Mouse (Mus musculus): ENCODE measurements around the gene Taf5. TPM values are rescaled to one million over a fixed set of nuclear protein-coding genes. Genes with fewer than 3 reads are reported as not detected.

The Taf5 gene
- polyA plus RNA-seq, 1 experiment from 2014 or later = 10.5 TPM

DNA sequence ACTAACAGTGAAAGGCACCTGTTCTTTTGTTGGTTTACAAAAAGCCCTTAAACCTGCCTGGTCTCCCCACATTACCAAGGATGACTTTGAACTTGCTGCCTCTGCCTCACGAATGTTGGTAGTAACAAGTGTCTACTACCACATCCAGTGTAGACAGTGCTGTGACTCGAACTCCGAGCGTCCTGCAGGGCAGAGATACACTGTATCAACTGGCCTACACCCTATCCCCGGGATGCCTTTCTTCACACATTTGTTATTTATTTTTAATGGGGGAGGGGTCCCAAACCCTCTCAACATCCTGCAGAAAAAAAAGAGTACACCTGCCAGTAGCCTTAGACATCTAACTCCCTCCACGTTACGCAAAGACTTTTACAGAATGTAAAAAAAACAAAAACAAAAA is 17.7 kb upstream of the Taf5 start:
- Histone ChIP-seq H3K9ac (replicated peaks; ENCODE audit: low read length) (peak overlapping the region; percentile 91), H3K27me3 (ENCODE audit: control insufficient read depth, insufficient read depth, low read length) (no peaks in the 10 kb centered on the region)
- DNase-seq = no peak

DNA sequence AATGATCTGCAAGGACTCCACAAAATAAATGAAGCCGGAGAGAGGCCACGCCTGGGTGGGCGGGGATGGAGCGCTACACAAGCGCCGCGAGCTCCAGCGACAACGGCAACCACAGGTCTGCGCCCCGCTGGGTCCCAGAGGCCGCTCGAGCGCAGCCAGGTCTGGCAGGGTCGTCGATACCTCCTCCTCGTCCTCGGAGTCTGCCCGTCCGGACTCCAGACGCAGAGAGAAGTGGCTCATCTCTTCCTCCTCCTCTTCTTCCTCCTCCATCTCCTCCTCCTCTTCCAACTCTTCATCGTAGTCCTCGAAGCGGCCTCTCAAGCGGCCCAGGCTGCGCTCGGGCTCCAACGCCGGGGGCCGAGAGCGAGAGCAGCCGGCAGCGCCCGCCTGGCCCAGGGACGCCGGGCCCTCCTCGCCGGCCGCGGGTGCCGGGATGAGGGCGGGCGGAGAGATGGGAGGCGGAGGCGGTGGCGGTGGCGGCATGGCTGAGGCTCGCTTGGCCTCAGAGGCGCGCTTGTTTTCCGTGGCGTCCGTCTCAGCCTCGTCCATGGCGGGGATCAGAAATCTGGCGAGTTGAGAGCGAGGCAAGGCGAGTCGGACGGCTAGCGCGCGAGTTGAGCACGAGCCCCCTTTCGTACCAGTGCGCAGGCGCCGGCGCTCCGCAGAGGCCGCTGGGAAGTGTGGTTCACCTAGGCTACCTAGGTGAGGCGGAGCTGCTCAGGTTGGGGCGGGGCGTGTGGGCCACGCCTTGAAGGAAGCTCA is 17.1 kb upstream of the Taf5 start, which contains the start of gene Pcgf6:
Gene Pcgf6 (minus strand): TSS at position 636 of the 762 bp plus-strand sequence.
- no peaks in the 10 kb centered on the region for H3K27me3 ChIP-seq (ENCODE audit: control insufficient read depth, insufficient read depth, low read length)
- ATAC-seq (ENCODE audit: low FRiP score, low TSS enrichment) (peak; percentile 90), DNase-seq (peak; percentile 94)
- peak within 1 kb of the TSS; percentile 94 for H3K27ac ChIP-seq (replicated peaks; ENCODE audit: low read depth, low read length)
- H3K4me1 ChIP-seq (ENCODE audit: control insufficient read depth, insufficient read depth, low read length) = peaks cover 13% of the 10 kb centered on the region
- H3K4me2 ChIP-seq (ENCODE audit: low read length) = peak within 1 kb of the TSS; percentile 62
- H3K36me3 ChIP-seq (ENCODE audit: control insufficient read depth, insufficient read depth, low read length) = peaks cover 21% of the 10 kb centered on the region
- peak within 1 kb of the TSS; percentile 81 for H3K4me3 ChIP-seq (replicated peaks; ENCODE audit: low read depth, low read length)
- peak within 1 kb of the TSS; percentile 91 for H3K9ac ChIP-seq (replicated peaks; ENCODE audit: low read length)
- no peaks in the 10 kb centered on the region for H3K9me3 ChIP-seq (ENCODE audit: control insufficient read depth, low read length)
- WGBS = under 1% methylated on average over 75 of the region's 75 CpGs

More for the DNA sequence above, 17.7 kb upstream of the Taf5 start:
- no peaks in the 10 kb centered on the region for H3K9me3 ChIP-seq (ENCODE audit: control insufficient read depth, low read length)
- H3K4me1 ChIP-seq (ENCODE audit: control insufficient read depth, insufficient read depth, low read length) = peaks cover 13% of the 10 kb centered on the region
- ATAC-seq (ENCODE audit: low FRiP score, low TSS enrichment) = no peak
- peak overlapping the region; percentile 62 for H3K4me2 ChIP-seq (ENCODE audit: low read length)
- WGBS = 7% methylated on average over 7 of the region's 7 CpGs
- peak overlapping the region; percentile 94 for H3K27ac ChIP-seq (replicated peaks; ENCODE audit: low read depth, low read length)
- H3K4me3 ChIP-seq (replicated peaks; ENCODE audit: low read depth, low read length) = peak overlapping the region; percentile 81
- peaks cover 24% of the 10 kb centered on the region for H3K36me3 ChIP-seq (ENCODE audit: control insufficient read depth, insufficient read depth, low read length)

DNA sequence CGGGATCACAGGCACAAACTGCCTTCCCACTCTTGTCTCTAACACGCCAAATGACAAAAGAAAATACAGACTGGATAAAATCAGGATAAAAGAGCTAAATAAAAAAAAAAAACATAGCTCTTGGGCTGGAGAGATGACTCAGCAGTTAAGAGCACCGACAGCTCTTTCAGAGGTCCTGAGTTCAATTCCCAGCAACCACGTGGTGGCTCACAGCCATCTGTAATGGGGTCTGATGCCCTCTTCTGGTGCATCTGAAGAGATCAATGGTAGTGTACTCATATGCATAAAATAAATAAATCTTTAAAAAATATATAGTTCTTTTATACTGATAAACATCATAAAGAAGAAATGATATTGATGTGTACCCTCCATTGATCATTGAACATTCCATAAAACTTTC is 14.6 kb upstream of the Taf5 start:
- no peaks in the 10 kb centered on the region for H3K27me3 ChIP-seq (ENCODE audit: control insufficient read depth, insufficient read depth, low read length)
- no peak overlapping the region for H3K9ac ChIP-seq (replicated peaks; ENCODE audit: low read length)
- H3K4me1 ChIP-seq (ENCODE audit: control insufficient read depth, insufficient read depth, low read length) = peaks cover 13% of the 10 kb centered on the region
- 83% methylated on average over 4 of the region's 4 CpGs for WGBS
- no peak overlapping the region for H3K4me3 ChIP-seq (replicated peaks; ENCODE audit: low read depth, low read length)
- DNase-seq = no peak
- no peak overlapping the region for H3K27ac ChIP-seq (replicated peaks; ENCODE audit: low read depth, low read length)
- H3K36me3 ChIP-seq (ENCODE audit: control insufficient read depth, insufficient read depth, low read length) = 0 out of 2 replicates have a peak, but pooled peaks cover 3% of the 10 kb centered on the region
- ATAC-seq (ENCODE audit: low FRiP score, low TSS enrichment) = no peak
- no peak overlapping the region for H3K4me2 ChIP-seq (ENCODE audit: low read length)
- no peaks in the 10 kb centered on the region for H3K9me3 ChIP-seq (ENCODE audit: control insufficient read depth, low read length)

DNA sequence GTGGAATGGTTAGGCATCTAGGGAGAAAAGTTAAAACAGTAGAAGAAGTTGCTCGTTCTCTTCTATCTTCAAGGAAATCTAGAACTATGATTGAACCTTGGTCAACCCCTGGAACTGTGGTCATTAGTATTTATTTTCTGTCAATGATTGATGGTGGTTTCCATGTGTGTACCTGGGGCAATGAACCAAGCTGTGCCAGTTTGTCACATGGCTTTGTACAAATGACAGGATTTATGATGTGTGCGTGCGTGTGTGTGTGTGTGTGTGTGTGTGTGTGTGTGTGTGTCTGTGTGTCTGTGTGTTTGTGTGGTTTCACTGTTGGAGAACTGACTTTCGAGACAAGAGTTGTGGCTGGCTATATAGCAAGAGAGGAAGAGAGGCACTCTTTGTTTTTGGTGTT is 14.1 kb upstream of the Taf5 start:
- H3K36me3 ChIP-seq (ENCODE audit: control insufficient read depth, insufficient read depth, low read length) = no peaks in the 10 kb centered on the region
- H3K4me1 ChIP-seq (ENCODE audit: control insufficient read depth, insufficient read depth, low read length) = peaks cover 13% of the 10 kb centered on the region
- H3K27ac ChIP-seq (replicated peaks; ENCODE audit: low read depth, low read length) = no peak overlapping the region
- H3K9me3 ChIP-seq (ENCODE audit: control insufficient read depth, low read length) = no peaks in the 10 kb centered on the region
- H3K27me3 ChIP-seq (ENCODE audit: control insufficient read depth, insufficient read depth, low read length) = no peaks in the 10 kb centered on the region
- H3K9ac ChIP-seq (replicated peaks; ENCODE audit: low read length) = no peak overlapping the region
- WGBS = 91% methylated on average over 4 of the region's 4 CpGs
- H3K4me3 ChIP-seq (replicated peaks; ENCODE audit: low read depth, low read length) = no peak overlapping the region
- no peak for DNase-seq
- ATAC-seq (ENCODE audit: low FRiP score, low TSS enrichment) = no peak
- H3K4me2 ChIP-seq (ENCODE audit: low read length) = no peak overlapping the region

DNA sequence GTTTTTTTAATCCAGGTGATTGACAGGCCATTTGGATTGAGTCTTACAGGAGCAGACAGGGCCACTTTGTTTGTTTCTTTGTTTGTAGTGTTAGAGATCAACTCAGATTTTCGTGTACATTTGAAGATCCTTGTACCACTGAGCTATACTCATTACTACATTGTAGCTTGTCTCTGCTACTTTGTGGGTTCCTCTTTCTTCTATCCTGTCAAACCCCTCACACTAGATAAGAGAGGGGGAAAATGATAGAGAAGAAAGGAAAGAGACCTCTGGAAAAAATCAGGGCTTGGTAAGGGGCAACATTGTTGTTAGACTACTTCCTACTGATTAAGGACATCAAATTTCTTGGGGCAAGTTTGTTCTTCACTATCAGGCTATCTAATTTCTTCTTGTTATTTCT is 9.9 kb upstream of the Taf5 start:
- no peak overlapping the region for H3K4me3 ChIP-seq (replicated peaks; ENCODE audit: low read depth, low read length)

DNA sequence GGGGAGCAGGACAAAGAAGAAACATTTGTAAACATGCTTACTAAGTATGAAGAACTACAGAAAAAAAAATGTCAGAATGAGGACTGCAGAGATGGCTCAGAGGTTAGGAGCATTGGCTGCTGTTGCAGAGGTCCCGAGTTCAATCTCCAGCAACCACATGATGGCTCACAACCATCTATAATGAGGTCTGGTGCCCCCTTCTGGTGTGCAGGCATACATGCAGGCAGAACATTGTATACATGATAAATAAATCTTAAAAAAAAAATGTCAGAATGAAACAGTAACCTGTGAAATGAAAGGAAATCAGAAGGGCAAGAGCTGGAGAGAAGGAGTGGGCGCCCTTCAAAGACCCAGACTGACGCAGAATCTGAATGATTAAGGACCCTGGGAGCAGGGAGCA is 1.7 kb upstream of the Taf5 start:
- no peak overlapping the region for H3K9ac ChIP-seq (replicated peaks; ENCODE audit: low read length)
- no peak overlapping the region for H3K27ac ChIP-seq (replicated peaks; ENCODE audit: low read depth, low read length)
- H3K4me3 ChIP-seq (replicated peaks; ENCODE audit: low read depth, low read length) = no peak overlapping the region
- WGBS = 95% methylated on average over 3 of the region's 3 CpGs
- H3K4me2 ChIP-seq (ENCODE audit: low read length) = no peak overlapping the region
- no peaks in the 10 kb centered on the region for H3K27me3 ChIP-seq (ENCODE audit: control insufficient read depth, insufficient read depth, low read length)
- H3K9me3 ChIP-seq (ENCODE audit: control insufficient read depth, low read length) = no peaks in the 10 kb centered on the region
- DNase-seq (no peak), ATAC-seq (ENCODE audit: low FRiP score, low TSS enrichment) (no peak)
- H3K36me3 ChIP-seq (ENCODE audit: control insufficient read depth, insufficient read depth, low read length) = peaks cover 3% of the 10 kb centered on the region; the same call in 1 of the 2 replicates
- peaks cover 8% of the 10 kb centered on the region; the same call in 1 of the 2 replicates for H3K4me1 ChIP-seq (ENCODE audit: control insufficient read depth, insufficient read depth, low read length)

More for the DNA sequence above, 9.9 kb upstream of the Taf5 start:
- H3K9me3 ChIP-seq (ENCODE audit: control insufficient read depth, low read length) = no peaks in the 10 kb centered on the region
- H3K4me1 ChIP-seq (ENCODE audit: control insufficient read depth, insufficient read depth, low read length) = no peaks in the 10 kb centered on the region
- no peaks in the 10 kb centered on the region for H3K27me3 ChIP-seq (ENCODE audit: control insufficient read depth, insufficient read depth, low read length)
- no peak overlapping the region for H3K4me2 ChIP-seq (ENCODE audit: low read length)
- H3K27ac ChIP-seq (replicated peaks; ENCODE audit: low read depth, low read length) = no peak overlapping the region
- H3K9ac ChIP-seq (replicated peaks; ENCODE audit: low read length) = no peak overlapping the region
- ATAC-seq (ENCODE audit: low FRiP score, low TSS enrichment) (no peak), DNase-seq (no peak)
- 71% methylated on average over 1 of the region's 1 CpGs for WGBS
- H3K36me3 ChIP-seq (ENCODE audit: control insufficient read depth, insufficient read depth, low read length) = no peaks in the 10 kb centered on the region

DNA sequence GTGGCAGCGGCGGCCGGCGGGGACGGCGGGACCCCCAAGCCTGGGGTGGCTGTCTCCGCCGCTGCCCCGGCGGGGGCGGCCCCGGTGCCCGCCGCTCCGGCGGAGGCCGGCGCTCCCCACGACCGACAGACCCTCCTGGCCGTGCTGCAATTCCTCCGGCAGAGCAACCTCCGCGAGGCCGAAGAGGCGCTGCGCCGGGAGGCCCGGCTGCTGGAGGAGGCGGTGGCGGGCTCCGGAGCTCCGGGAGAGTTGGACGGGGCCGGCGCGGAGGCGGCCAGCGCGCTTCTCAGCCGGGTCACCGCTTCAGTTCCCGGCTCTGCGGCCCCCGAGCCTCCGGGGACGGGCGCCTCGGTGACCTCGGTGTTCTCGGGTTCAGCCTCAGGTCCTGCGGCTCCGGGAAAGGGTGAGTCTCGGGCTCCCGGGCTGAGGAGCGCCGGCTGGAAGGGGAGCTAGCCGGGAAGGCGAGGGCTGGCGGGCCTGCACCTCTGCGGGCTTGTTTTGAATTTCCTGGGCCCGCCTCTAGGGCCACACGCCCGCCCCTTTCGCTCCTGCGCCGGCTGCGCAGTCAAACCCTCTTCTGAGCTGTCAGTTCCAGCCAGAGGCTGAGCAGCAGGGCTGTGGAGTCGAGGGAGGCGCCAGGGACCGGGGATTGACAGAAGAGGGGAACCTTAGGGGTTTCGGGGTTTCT is 522 bp downstream of the Taf5 start:
- peak overlapping the region; percentile 74 for H3K4me2 ChIP-seq (ENCODE audit: low read length)
- under 1% methylated on average over 72 of the region's 72 CpGs for WGBS
- H3K27me3 ChIP-seq (ENCODE audit: control insufficient read depth, insufficient read depth, low read length) = no peaks in the 10 kb centered on the region
- H3K4me3 ChIP-seq (replicated peaks; ENCODE audit: low read depth, low read length) = peak overlapping the region; percentile 98
- peaks cover 23% of the 10 kb centered on the region for H3K36me3 ChIP-seq (ENCODE audit: control insufficient read depth, insufficient read depth, low read length)
- H3K4me1 ChIP-seq (ENCODE audit: control insufficient read depth, insufficient read depth, low read length) = peaks cover 8% of the 10 kb centered on the region; the same call in 1 of the 2 replicates
- H3K27ac ChIP-seq (replicated peaks; ENCODE audit: low read depth, low read length) = peak overlapping the region; percentile 89
- peak overlapping the region; percentile 88 for H3K9ac ChIP-seq (replicated peaks; ENCODE audit: low read length)
- DNase-seq (peak; percentile 88), ATAC-seq (ENCODE audit: low FRiP score, low TSS enrichment) (peak; percentile 93)
- H3K9me3 ChIP-seq (ENCODE audit: control insufficient read depth, low read length) = no peaks in the 10 kb centered on the region

DNA sequence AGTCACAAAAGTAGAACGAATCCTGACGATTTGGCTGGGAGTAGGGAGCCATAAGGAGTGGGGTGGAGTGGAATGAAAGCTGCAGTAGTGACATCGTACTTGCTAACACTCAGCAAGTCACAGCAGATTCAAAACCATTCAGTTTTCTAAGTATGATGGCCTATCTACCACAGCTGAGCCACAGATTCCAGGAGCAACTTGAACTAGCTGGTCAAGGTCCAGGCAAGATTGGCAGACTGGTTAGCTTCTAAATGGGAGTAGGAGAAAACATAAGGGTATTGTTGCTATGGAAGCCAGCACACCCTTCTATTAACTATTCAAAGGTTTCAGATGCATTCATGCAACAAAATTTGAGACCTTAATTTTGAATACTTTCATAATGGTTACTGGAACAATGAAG is 20.7 kb downstream of the Taf5 start:
- WGBS = 94% methylated on average over 3 of the region's 3 CpGs
- Histone ChIP-seq H3K9ac (replicated peaks; ENCODE audit: low read length) (no peak overlapping the region), H3K36me3 (ENCODE audit: control insufficient read depth, insufficient read depth, low read length) (peaks cover 29% of the 10 kb centered on the region)

More for the DNA sequence above, 20.7 kb downstream of the Taf5 start:
- DNase-seq (no peak), ATAC-seq (ENCODE audit: low FRiP score, low TSS enrichment) (no peak)
- H3K27me3 ChIP-seq (ENCODE audit: control insufficient read depth, insufficient read depth, low read length) = no peaks in the 10 kb centered on the region
- H3K27ac ChIP-seq (replicated peaks; ENCODE audit: low read depth, low read length) = no peak overlapping the region
- H3K4me2 ChIP-seq (ENCODE audit: low read length) = no peak overlapping the region
- H3K9me3 ChIP-seq (ENCODE audit: control insufficient read depth, low read length) = no peaks in the 10 kb centered on the region
- H3K4me1 ChIP-seq (ENCODE audit: control insufficient read depth, insufficient read depth, low read length) = peaks cover 11% of the 10 kb centered on the region
- H3K4me3 ChIP-seq (replicated peaks; ENCODE audit: low read depth, low read length) = no peak overlapping the region

Measured in midbrain, embryonic 14.5 days (tissue).